Mouse (Mus musculus) NIH3T3 (cell line): Measurements from ENCODE around the gene Erich6b.

Experiments used
- DNase-seq: peaks from one replicate; pipeline ENCODE4 v3.0.0-alpha.2; 2012; ENCODE audit warnings: low read depth

Gene Erich6b

DNA sequence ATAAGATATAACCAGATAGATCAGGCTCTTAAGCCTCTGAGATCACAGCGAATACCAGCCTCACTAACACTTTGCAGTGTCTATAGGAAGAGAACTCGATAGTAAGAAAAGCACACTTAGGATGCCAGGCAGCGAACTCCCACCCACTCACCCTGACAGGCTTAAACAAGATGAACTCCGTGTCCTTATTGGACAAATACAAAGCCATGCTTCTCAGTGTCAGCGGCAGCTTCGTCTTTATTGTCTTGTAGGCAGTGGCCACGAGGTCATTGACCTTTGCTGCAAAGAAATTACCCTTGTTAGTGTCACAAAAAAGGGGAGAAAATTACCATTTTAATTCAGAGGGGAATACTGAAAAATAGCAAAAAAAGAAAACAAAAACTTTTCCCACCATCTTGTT, 65.7 kb downstream of the Erich6b start:
- no peak for DNase-seq

DNA sequence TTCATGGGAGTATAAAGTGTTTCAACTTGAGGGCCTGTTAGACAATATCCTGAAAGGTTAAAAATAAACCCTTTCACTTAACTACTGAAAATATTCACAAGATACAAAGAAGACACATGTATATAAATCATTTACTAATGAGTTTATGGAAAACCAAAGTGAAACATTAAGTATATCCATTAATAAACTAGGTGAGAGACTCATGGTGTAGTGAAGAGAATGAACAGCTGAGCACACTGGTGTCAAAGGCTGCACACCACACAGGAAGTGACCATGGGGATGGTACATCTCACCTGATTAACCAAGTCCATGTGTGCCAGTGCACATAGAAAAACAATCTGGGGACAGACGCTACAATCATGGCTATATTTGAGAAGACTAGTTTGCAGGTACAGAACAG, 66.9 kb downstream of the Erich6b start:
- no peak for DNase-seq

DNA sequence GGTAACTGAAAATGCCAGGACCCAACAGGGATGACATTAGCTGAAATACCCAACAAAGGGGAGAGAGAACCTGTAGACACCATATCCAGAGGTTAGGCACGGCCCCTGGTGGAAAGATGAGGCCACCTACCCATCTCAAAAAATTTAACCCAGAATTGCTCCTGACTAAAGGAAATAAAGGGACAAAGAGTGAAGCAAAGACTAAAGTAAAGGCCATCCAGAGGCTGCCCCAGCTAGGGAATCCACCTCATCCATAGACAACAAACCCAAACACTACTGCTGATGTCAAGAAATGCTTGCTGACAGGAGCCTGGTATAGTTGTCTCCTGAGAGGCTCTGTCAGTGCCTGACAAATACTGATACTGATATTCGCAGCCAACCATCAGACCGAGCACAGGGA, 69.7 kb downstream of the Erich6b start:
- no peak for DNase-seq

DNA sequence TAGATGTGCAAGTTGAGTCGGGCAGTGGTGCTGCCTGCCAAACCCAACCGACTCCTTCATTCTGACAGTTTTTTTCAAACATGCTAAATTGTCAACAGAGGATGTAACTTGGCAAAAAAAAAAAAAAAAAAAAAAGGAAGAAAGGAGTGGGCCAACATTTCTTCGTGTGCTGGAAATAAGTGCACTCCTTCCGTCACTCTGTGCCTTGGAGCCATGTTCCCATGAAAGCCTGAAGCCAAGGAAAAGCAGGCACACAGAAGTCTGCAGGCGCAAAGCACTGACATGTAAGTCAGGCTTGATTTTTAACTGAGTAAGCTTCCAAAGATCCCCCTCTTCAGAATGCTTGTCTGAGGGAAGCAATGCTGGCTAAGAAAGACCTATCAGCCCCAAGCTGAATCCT, 70.6 kb downstream of the Erich6b start:
- no peak for DNase-seq

GRCm38 (mm10) chr14:75713661-75714060, 71.6 kb downstream of the Erich6b start:
- DNase-seq, result peak; percentile 15

GRCm38 (mm10) chr14:75716410-75716809, 74.4 kb downstream of the Erich6b start:
- DNase-seq, result no peak
